Mouse (Mus musculus): Measurements from ENCODE around the gene Muc5b. TPM values are rescaled to one million over a fixed set of nuclear protein-coding genes. Genes with fewer than 3 reads are reported as not detected.

The Muc5b gene
- total RNA-seq, 2 experiments from 2014 or later: not detected

DNA sequence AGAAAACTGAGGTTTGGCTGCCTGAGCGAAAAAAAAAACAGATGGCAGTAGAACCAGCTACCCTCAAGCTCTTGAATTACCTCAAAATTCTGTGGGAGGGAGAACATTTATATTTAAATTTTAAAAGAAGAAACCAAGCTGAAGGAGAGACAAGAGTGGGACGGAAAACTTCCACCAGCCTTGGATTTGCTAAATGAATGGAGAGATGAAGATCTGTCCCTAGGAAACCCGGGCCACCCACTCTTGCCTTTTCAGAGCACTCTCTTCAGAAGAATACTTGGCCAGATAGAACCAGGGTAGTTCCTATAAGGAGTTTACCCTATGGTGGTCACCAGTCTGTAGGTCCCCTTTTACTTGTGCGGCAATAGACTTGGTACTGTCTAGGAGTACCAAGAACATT is 63.9 kb downstream of the Muc5b start:
- no peak for DNase-seq

DNA sequence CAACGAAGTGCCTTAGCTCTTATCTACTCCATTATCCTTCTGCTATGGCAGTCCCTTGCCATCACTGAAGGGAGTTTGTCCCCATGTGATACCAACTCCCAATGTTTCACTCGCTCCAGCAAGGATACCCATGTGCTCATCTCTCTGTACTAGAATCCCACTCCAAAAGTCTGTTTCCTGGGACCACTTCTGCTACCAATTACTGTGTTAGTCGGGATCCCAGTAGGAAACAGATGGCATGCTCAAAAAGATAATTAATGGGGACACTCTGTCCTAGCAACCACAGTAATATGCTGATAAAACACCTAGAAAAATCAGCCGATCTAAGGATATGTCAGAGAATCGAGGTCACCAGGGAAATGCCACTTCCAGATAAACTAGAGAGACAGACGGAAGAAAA is 69.7 kb downstream of the Muc5b start:
- peak in 1 of 2 experiments; percentile 31 for DNase-seq

DNA sequence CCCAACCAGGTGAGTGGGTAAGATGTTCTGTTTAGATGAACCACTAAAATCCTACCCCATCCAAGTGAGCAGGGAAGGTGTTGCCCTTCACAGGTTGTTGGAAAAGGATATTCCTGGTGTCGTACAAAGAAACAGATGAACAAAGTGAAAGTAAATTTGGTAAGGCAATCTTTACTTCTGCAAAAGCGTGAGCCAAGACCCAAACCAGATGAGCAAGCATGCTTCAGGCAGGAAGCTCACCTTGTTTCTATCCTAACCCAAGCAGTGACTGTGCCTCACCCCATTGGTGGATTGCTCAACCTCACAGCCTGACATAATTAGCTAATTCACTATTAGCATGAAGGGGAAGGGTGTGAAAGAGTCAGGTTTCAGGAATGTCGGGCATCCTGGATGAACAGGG is 72.4 kb downstream of the Muc5b start:
- DNase-seq: no peak

DNA sequence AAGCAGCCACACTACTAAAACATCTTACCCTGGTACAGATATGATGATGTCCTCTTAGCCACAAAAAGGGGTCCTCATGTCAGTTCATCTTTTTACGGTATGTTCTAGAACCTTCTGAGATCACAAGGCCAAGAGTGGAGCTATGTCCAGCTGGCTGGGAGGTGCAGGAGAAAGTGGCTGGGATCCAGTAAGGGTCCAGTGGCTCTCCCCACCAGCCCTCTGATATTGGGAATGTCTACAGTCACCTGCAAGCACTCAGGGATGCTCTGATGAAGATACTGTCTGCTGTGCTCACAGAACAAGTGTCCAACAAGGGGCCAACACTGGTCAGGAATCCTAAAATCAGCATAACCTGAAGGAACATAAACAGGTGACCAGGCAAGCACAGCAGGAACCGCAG is 79.5 kb downstream of the Muc5b start, which contains the start of gene Tollip:
Tollip (minus strand) TSS at position 101 of the 400 bp plus-strand sequence.
- DNase-seq: no peak

Other genes starting within 250 kb of the Muc5b start
- not detected for gene Muc6, start 183.8 kb upstream of the Muc5b start, total RNA-seq (2021)
- 1 to 10 TPM in 1 of 2 experiments, not detected in 1; 2.1 TPM for gene Muc2, start 148.7 kb upstream of the Muc5b start, total RNA-seq (2021)
- gene Muc5ac, start 50.1 kb upstream of the Muc5b start, total RNA-seq (2021): not detected
- 100 to 1,000 TPM; 121 to 127 TPM for gene Tollip, start 79.4 kb downstream of the Muc5b start, total RNA-seq (2021)
- gene Brsk2, start 110.7 kb downstream of the Muc5b start, total RNA-seq (2021): 100 to 1,000 TPM; 163 to 178 TPM
- 10 to 100 TPM; 28.4 to 29.9 TPM for gene Mob2, start 222.0 kb downstream of the Muc5b start, total RNA-seq (2021)